Mouse (Mus musculus): ENCODE data around the gene Fam114a1. TPM values are rescaled to one million over a fixed set of nuclear protein-coding genes. Genes with fewer than 3 reads are reported as not detected.

Fam114a1 gene
- polyA plus RNA-seq, 1 experiment from 2014 or later, result 11.7 TPM

- H3K4me3 ChIP-seq, result no peak overlapping the region
- no peak for DNase-seq (ENCODE audit: extremely low spot score, low spot score)
- H3K27me3 ChIP-seq (ENCODE audit: poor library complexity, severe bottlenecking), result no peaks in the 10 kb centered on the region
- no peak overlapping the region for H3K27ac ChIP-seq
- 89% methylated on average over 3 of the region's 3 CpGs for WGBS
- peaks cover under 1% of the 10 kb centered on the region for H3K36me3 ChIP-seq (replicated peaks)
- H3K4me1 ChIP-seq, result peaks cover 5% of the 10 kb centered on the region; the same call in 1 of the 2 replicates
- no peaks in the 10 kb centered on the region for H3K9me3 ChIP-seq
These were observed 45.6 kb downstream of the Fam114a1 start for GRCm38 (mm10) chr5:65015508-65015907.

- no peak overlapping the region for H3K4me3 ChIP-seq
- no peak for DNase-seq (ENCODE audit: extremely low spot score, low spot score)
- H3K9me3 ChIP-seq, result no peaks in the 10 kb centered on the region
- H3K27me3 ChIP-seq (ENCODE audit: poor library complexity, severe bottlenecking), result no peaks in the 10 kb centered on the region
- no peak overlapping the region for H3K27ac ChIP-seq
- no peaks in the 10 kb centered on the region for H3K4me1 ChIP-seq
- no peaks in the 10 kb centered on the region for H3K36me3 ChIP-seq (replicated peaks)
- 88% methylated on average over 8 of the region's 8 CpGs for WGBS
These were observed 49.2 kb downstream of the Fam114a1 start for GRCm38 (mm10) chr5:65019109-65019508.

GRCm38 (mm10) chr5:65019823-65020222, 50.0 kb downstream of the Fam114a1 start:
- no peak overlapping the region for H3K4me3 ChIP-seq
- no peak overlapping the region for H3K27ac ChIP-seq
- WGBS, result 74% methylated on average over 7 of the region's 7 CpGs
- H3K9me3 ChIP-seq, result no peaks in the 10 kb centered on the region
- no peaks in the 10 kb centered on the region for H3K4me1 ChIP-seq
- H3K36me3 ChIP-seq (replicated peaks), result no peaks in the 10 kb centered on the region
- DNase-seq (ENCODE audit: extremely low spot score, low spot score), result no peak
- no peaks in the 10 kb centered on the region for H3K27me3 ChIP-seq (ENCODE audit: poor library complexity, severe bottlenecking)

- no peak for DNase-seq (ENCODE audit: extremely low spot score, low spot score)
- H3K4me1 ChIP-seq, result no peaks in the 10 kb centered on the region
- WGBS, result 92% methylated on average over 4 of the region's 4 CpGs
These were observed 52.1 kb downstream of the Fam114a1 start for GRCm38 (mm10) chr5:65022006-65022405.

GRCm38 (mm10) chr5:65024641-65025040, 54.8 kb downstream of the Fam114a1 start:
- peaks cover 7% of the 10 kb centered on the region for H3K4me1 ChIP-seq
- DNase-seq (ENCODE audit: extremely low spot score, low spot score), result no peak
- no peak overlapping the region for H3K27ac ChIP-seq
- H3K9me3 ChIP-seq, result no peaks in the 10 kb centered on the region
- no peaks in the 10 kb centered on the region for H3K27me3 ChIP-seq (ENCODE audit: poor library complexity, severe bottlenecking)
- H3K36me3 ChIP-seq (replicated peaks), result no peaks in the 10 kb centered on the region
- no peak overlapping the region for H3K4me3 ChIP-seq
- 91% methylated on average over 2 of the region's 2 CpGs for WGBS

More at GRCm38 (mm10) chr5:65022006-65022405, 52.1 kb downstream of the Fam114a1 start:
- Histone ChIP-seq H3K36me3 (replicated peaks) (no peaks in the 10 kb centered on the region), H3K4me3 (no peak overlapping the region), H3K27me3 (ENCODE audit: poor library complexity, severe bottlenecking) (no peaks in the 10 kb centered on the region), H3K9me3 (no peaks in the 10 kb centered on the region), H3K27ac (no peak overlapping the region)

GRCm38 (mm10) chr5:65025916-65026315, 56.0 kb downstream of the Fam114a1 start:
- Histone ChIP-seq H3K4me1 (peaks cover 7% of the 10 kb centered on the region), H3K27me3 (ENCODE audit: poor library complexity, severe bottlenecking) (no peaks in the 10 kb centered on the region), H3K4me3 (no peak overlapping the region), H3K9me3 (no peaks in the 10 kb centered on the region), H3K27ac (no peak overlapping the region), H3K36me3 (replicated peaks) (no peaks in the 10 kb centered on the region)
- 68% methylated on average over 6 of the region's 6 CpGs for WGBS
- DNase-seq (ENCODE audit: extremely low spot score, low spot score), result no peak

GRCm38 (mm10) chr5:65026776-65027175, 56.9 kb downstream of the Fam114a1 start:
- H3K4me3 ChIP-seq, result no peak overlapping the region
- H3K4me1 ChIP-seq, result peaks cover 7% of the 10 kb centered on the region
- no peak overlapping the region for H3K27ac ChIP-seq
- no peak for DNase-seq (ENCODE audit: extremely low spot score, low spot score)
- H3K36me3 ChIP-seq (replicated peaks), result no peaks in the 10 kb centered on the region
- WGBS, result 86% methylated on average over 9 of the region's 9 CpGs
- H3K9me3 ChIP-seq, result no peaks in the 10 kb centered on the region
- H3K27me3 ChIP-seq (ENCODE audit: poor library complexity, severe bottlenecking), result no peaks in the 10 kb centered on the region

- no peak for DNase-seq (ENCODE audit: extremely low spot score, low spot score)
- peaks cover 7% of the 10 kb centered on the region for H3K4me1 ChIP-seq
- H3K4me3 ChIP-seq, result no peak overlapping the region
- no peaks in the 10 kb centered on the region for H3K36me3 ChIP-seq (replicated peaks)
- H3K9me3 ChIP-seq, result no peaks in the 10 kb centered on the region
- 50% methylated on average over 9 of the region's 9 CpGs for WGBS
- no peak overlapping the region; the same call in 1 of the 2 replicates for H3K27ac ChIP-seq
- no peaks in the 10 kb centered on the region for H3K27me3 ChIP-seq (ENCODE audit: poor library complexity, severe bottlenecking)
These were observed 58.1 kb downstream of the Fam114a1 start for GRCm38 (mm10) chr5:65028019-65028418.

GRCm38 (mm10) chr5:65036597-65036996, 66.7 kb downstream of the Fam114a1 start:
- Histone ChIP-seq H3K36me3 (replicated peaks) (no peaks in the 10 kb centered on the region), H3K9me3 (no peaks in the 10 kb centered on the region), H3K27ac (no peak overlapping the region), H3K27me3 (ENCODE audit: poor library complexity, severe bottlenecking) (no peaks in the 10 kb centered on the region), H3K4me1 (peaks cover 22% of the 10 kb centered on the region), H3K4me3 (no peak overlapping the region)
- WGBS, result 73% methylated on average over 13 of the region's 13 CpGs
- DNase-seq (ENCODE audit: extremely low spot score, low spot score), result no peak

GRCm38 (mm10) chr5:65038305-65038704, 68.4 kb downstream of the Fam114a1 start:
- WGBS, result 89% methylated on average over 9 of the region's 9 CpGs
- Histone ChIP-seq H3K9me3 (no peaks in the 10 kb centered on the region), H3K4me1 (peaks cover 22% of the 10 kb centered on the region), H3K27ac (no peak overlapping the region), H3K27me3 (ENCODE audit: poor library complexity, severe bottlenecking) (no peaks in the 10 kb centered on the region), H3K4me3 (no peak overlapping the region), H3K36me3 (replicated peaks) (no peaks in the 10 kb centered on the region)
- no peak for DNase-seq (ENCODE audit: extremely low spot score, low spot score)

GRCm38 (mm10) chr5:65038811-65039571, 69.1 kb downstream of the Fam114a1 start:
- Histone ChIP-seq H3K27ac (no peak overlapping the region), H3K4me3 (no peak overlapping the region), H3K4me1 (peaks cover 20% of the 10 kb centered on the region), H3K27me3 (ENCODE audit: poor library complexity, severe bottlenecking) (no peaks in the 10 kb centered on the region), H3K36me3 (replicated peaks) (no peaks in the 10 kb centered on the region), H3K9me3 (no peaks in the 10 kb centered on the region)
- DNase-seq (ENCODE audit: extremely low spot score, low spot score), result no peak
- WGBS, result 86% methylated on average over 11 of the region's 11 CpGs

GRCm38 (mm10) chr5:65040463-65040862, 70.6 kb downstream of the Fam114a1 start:
- WGBS, result 68% methylated on average over 5 of the region's 5 CpGs

GRCm38 (mm10) chr5:65043407-65043895, 73.6 kb downstream of the Fam114a1 start:
- no peak for DNase-seq (ENCODE audit: extremely low spot score, low spot score)
- WGBS, result 79% methylated on average over 11 of the region's 11 CpGs
- Histone ChIP-seq H3K4me1 (peaks cover 18% of the 10 kb centered on the region), H3K27me3 (ENCODE audit: poor library complexity, severe bottlenecking) (no peaks in the 10 kb centered on the region), H3K4me3 (no peak overlapping the region), H3K36me3 (replicated peaks) (no peaks in the 10 kb centered on the region), H3K9me3 (no peaks in the 10 kb centered on the region), H3K27ac (peak overlapping the region; percentile 35; the same call in 1 of the 2 replicates)

More at GRCm38 (mm10) chr5:65040463-65040862, 70.6 kb downstream of the Fam114a1 start:
- no peaks in the 10 kb centered on the region for H3K36me3 ChIP-seq (replicated peaks)
- no peaks in the 10 kb centered on the region for H3K9me3 ChIP-seq
- H3K4me3 ChIP-seq, result no peak overlapping the region
- peaks cover 20% of the 10 kb centered on the region for H3K4me1 ChIP-seq
- no peak overlapping the region for H3K27ac ChIP-seq
- DNase-seq (ENCODE audit: extremely low spot score, low spot score), result no peak
- no peaks in the 10 kb centered on the region for H3K27me3 ChIP-seq (ENCODE audit: poor library complexity, severe bottlenecking)

Measured in forebrain, embryonic 10.5 days (tissue).